Mouse (Mus musculus): ENCODE data around the gene Gm20532. TPM values are rescaled to one million over a fixed set of nuclear protein-coding genes. Genes with fewer than 3 reads are reported as not detected.
"Not testable (repeated sequence)": the region's sequence is repeated elsewhere in the genome, so short reads cannot be mapped to it uniquely, and the experiment has no call there.

Gm20532 gene
- polyA plus RNA-seq, 1 experiment from 2014 or later = not detected

DNA sequence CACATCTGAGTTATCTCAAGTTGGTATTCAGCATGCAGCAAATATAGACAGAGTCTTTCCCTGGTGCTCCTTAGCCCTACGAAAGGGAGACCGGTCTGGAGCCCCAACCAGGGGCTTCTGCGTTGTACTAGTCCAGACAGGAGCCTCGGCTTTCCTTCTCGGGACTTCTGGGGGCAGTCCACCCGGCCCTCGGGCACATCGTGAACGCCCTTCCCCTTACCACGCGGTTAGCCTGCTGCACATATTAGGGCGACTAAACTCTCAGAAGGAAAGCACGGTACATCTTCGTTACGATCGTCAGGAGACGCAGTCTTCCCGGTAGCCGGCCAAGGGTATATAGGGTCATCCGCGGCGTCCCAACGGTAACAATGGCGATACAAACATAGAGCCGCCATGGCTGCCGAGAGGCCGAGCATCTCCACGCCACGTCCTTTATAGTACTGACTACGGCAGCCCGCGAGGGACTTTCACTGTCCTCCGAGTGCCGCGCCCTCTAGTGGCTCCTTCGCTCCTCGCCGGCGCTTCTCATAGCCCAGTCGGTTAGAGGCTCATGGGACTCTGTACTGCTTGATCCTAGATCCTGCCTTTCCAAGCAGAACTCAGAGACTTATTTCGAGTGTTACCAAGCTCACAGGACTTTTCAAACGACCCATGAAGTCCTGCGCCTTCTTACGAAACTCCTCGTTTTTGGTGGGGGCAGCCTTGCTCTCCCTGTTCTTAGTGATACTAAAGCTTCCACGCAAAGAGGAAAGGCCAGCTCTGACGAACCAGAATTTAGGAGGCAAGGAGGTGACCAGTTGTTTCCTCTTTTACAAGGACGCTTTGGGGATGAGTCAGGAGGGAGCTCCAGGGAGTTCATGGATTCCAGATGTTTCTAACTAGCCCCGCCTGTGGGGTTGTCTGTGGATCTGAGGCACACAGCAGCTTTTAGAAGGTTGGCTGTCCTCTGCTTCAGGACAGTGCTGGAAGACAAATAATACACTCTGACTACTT is 53.7 kb downstream of the Gm20532 start:
- Histone ChIP-seq H3K9me3 (no peaks in the 10 kb centered on the region), H3K4me1 (replicated peaks) (peaks cover 25% of the 10 kb centered on the region), H3K9ac (peak overlapping the region; percentile 87), H3K36me3 (peaks cover 23% of the 10 kb centered on the region), H3K4me2 (replicated peaks) (peak overlapping the region; percentile 79), H3K27ac (peak overlapping the region; percentile 77), H3K27me3 (replicated peaks) (no peaks in the 10 kb centered on the region), H3K4me3 (replicated peaks) (peak overlapping the region; percentile 74)
- WGBS = 4% methylated on average over 49 of the region's 49 CpGs
- peak; percentile 77 for ATAC-seq

DNA sequence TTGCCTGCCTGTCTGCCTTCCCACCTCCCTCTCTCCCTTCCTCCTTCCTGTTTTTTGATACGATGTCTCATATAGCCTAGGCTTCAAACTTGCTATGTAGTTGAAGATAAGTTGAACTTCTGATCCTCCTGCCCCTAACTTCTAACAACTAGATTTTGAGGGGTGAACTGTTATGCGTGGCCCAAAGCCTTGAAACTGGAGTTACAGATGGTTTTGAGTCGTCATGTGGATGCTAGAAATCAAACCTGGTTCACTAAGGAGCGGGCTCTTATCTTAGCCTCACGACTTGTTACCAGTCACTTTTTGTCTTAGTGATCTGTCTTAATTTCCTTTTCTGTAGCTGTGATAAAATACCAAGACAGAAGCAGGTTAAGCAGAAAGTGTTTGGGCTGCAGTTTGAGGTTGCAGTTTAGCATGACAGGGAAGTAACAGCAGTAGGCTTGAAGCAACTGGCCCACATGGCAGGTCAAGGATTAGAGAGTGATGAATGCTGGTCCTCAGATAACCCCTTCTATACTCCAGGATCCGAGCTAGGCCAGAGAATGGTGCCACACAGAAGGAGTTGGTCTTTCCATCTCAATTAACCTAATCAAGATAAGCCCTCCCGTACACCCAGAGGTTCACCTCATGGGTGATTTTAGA is 54.7 kb downstream of the Gm20532 start:
- Histone ChIP-seq H3K4me1 (replicated peaks) (peaks cover 23% of the 10 kb centered on the region), H3K9me3 (no peaks in the 10 kb centered on the region)
- 76% methylated on average over 7 of the region's 7 CpGs for WGBS

DNA sequence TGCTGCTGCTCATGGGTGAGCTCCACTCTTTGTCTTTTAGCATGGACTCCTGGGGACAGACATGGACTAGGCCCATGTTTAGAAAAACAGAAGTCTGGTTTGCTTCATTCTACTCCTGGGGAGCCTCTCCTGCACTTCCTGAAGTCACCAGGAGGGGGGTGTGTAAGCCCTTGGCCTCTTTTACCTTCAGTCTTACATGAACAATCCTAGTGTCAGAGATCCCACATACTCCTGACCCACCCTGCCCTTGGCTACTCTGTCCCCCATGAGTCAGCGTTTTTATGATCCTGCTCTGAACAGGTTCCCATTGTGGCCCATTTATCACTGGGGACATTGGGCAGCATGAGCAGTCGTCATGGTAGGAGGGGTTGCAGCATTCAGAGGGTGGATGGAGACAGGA is 57.5 kb downstream of the Gm20532 start:
- Histone ChIP-seq H3K9ac (no peak overlapping the region), H3K27ac (no peak overlapping the region), H3K4me3 (replicated peaks) (no peak overlapping the region), H3K27me3 (replicated peaks) (no peaks in the 10 kb centered on the region), H3K4me2 (replicated peaks) (no peak overlapping the region), H3K4me1 (replicated peaks) (peaks cover 6% of the 10 kb centered on the region; the same call in 1 of the 2 replicates), H3K36me3 (no peaks in the 10 kb centered on the region), H3K9me3 (no peaks in the 10 kb centered on the region)
- no peak for ATAC-seq
- 38% methylated on average over 2 of the region's 2 CpGs for WGBS

More for the DNA sequence above, 54.7 kb downstream of the Gm20532 start:
- H3K36me3 ChIP-seq = peaks cover 13% of the 10 kb centered on the region
- no peak overlapping the region for H3K4me2 ChIP-seq (replicated peaks)
- no peak for ATAC-seq
- H3K27me3 ChIP-seq (replicated peaks) = no peaks in the 10 kb centered on the region
- H3K9ac ChIP-seq = 0 out of 2 replicates have a peak overlapping the region, but pooled peaks have one; percentile 87
- H3K27ac ChIP-seq = no peak overlapping the region
- no peak overlapping the region for H3K4me3 ChIP-seq (replicated peaks)

DNA sequence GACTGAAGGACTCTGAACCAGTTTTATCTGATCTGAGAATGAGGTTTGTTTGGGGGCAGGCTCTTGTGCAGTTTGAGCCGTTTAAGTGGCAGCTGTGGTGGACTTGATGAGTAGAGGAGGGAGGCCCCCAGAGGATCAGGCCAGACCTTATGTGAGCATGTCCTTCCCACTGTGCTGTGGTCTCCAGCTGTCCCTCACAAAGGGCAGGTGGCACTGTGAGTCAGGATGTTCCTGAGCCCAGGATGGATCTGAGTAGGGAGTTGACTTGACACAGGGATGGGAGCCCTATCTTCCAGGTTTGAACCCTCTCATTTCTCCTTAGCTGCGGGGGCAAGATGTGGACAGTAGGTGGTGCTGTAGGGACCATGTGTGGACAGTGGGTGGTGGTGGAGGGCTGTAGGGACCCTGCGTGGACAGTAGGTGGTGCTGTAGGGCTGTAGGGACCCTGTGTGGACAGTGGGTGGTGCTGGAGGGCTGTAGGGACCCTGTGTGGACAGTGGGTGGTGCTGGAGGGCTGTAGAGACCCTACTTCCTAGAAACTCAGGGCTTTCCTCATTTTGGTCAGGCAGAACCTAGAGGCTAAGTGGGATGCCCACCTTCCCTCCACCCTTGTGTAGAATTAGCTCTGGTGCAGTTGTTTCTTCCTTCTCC is 60.3 kb downstream of the Gm20532 start:
- ATAC-seq = peak; percentile 92
- WGBS = 13% methylated on average over 3 of the region's 3 CpGs

DNA sequence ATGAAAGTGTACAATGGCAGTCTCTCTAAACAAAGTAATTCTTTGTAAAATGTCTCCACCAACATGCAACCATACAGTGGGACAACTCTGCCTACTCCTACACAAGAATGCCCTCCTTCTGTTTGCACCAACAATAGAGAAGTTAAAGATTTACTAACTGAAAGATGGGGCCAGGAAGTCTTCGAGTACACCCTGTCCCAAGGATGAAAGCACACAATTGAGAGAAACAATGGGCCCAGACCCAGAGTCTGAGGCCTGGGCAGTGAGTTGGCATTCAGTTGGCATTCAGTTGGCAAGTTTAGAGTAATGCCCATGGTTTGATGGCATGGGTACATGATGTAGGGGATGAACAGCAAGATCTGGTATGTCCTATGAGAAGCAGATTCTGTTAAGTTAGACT is 68.2 kb downstream of the Gm20532 start:
- H3K9ac ChIP-seq = no peak overlapping the region
- no peaks in the 10 kb centered on the region for H3K9me3 ChIP-seq
- no peak overlapping the region for H3K4me3 ChIP-seq (replicated peaks)
- no peak overlapping the region for H3K27ac ChIP-seq
- WGBS = 38% methylated on average over 1 of the region's 1 CpGs
- H3K36me3 ChIP-seq = no peaks in the 10 kb centered on the region
- no peaks in the 10 kb centered on the region for H3K27me3 ChIP-seq (replicated peaks)
- no peak overlapping the region for H3K4me2 ChIP-seq (replicated peaks)
- no peak for ATAC-seq
- H3K4me1 ChIP-seq (replicated peaks) = no peaks in the 10 kb centered on the region

More for the DNA sequence above, 60.3 kb downstream of the Gm20532 start:
- no peaks in the 10 kb centered on the region for H3K27me3 ChIP-seq (replicated peaks)
- H3K4me1 ChIP-seq (replicated peaks) = no peaks in the 10 kb centered on the region
- H3K36me3 ChIP-seq = no peaks in the 10 kb centered on the region
- H3K9me3 ChIP-seq = no peaks in the 10 kb centered on the region
- H3K4me3 ChIP-seq (replicated peaks) = no peak overlapping the region
- H3K9ac ChIP-seq = no peak overlapping the region
- H3K4me2 ChIP-seq (replicated peaks) = no peak overlapping the region
- H3K27ac ChIP-seq = no peak overlapping the region

DNA sequence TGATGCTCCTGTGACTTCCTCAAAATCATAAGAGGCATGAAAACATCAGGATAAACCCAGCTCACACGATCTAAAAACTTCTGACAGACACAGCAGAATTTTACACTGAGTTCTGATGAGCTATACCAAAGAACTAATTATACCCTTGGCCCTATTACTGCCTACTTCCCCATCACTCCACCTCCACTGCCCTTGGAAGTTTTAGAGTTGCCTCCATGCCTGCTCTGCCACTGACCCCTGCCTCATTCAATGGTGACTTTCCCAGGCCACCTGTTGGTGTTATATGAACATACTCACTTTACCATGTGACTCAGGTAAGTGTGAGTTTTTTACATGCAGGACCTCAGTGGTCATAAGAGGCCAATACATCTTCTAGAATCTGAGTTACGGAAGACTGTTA is 71.0 kb downstream of the Gm20532 start:
- no peaks in the 10 kb centered on the region for H3K36me3 ChIP-seq
- WGBS = 81% methylated on average over 2 of the region's 2 CpGs
- ATAC-seq = no peak
- H3K27me3 ChIP-seq (replicated peaks) = no peaks in the 10 kb centered on the region
- no peak overlapping the region for H3K9ac ChIP-seq
- H3K27ac ChIP-seq = no peak overlapping the region
- H3K4me3 ChIP-seq (replicated peaks) = no peak overlapping the region
- H3K4me1 ChIP-seq (replicated peaks) = no peaks in the 10 kb centered on the region
- no peaks in the 10 kb centered on the region for H3K9me3 ChIP-seq
- H3K4me2 ChIP-seq (replicated peaks) = no peak overlapping the region

DNA sequence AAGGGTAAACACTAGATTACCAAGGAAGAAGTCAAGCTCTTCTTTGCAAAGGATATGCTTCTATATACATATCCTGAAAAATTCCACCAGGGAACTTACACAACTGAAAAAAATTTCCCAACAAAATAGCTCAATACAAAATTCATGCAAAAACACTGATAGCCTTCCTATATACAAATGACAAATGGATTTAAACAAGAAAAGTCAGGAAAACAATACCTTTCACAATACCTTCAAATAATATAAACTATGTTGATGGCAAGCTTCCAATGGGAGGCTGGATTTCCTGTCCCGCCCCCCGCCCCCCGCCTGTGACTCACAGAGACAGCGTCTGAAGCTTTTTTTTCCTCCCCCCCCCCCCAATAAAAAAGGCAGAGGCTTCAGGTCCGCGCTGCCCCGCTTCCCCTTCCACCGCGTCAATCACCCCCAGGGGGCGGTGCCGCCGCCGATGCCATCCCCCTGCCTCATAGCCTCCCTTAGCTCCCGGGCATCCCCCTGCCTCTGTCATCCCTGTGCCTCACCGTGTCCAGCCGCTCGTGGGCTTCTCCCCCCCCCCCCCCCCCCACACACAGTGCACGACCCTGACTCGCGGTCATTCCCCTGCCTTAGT is 74.8 kb downstream of the Gm20532 start:
- H3K36me3 ChIP-seq = no peaks in the 10 kb centered on the region
- no peak overlapping the region for H3K27ac ChIP-seq
- ATAC-seq = no peak
- H3K4me3 ChIP-seq (replicated peaks) = peak overlapping the region; percentile 29
- H3K27me3 ChIP-seq (replicated peaks) = no peaks in the 10 kb centered on the region
- no peaks in the 10 kb centered on the region for H3K4me1 ChIP-seq (replicated peaks)
- peak overlapping the region; percentile 13; the same call in 1 of the 2 replicates for H3K9ac ChIP-seq
- H3K4me2 ChIP-seq (replicated peaks) = peak overlapping the region; percentile 67
- no peaks in the 10 kb centered on the region for H3K9me3 ChIP-seq
- 2% methylated on average over 19 of the region's 20 CpGs for WGBS

DNA sequence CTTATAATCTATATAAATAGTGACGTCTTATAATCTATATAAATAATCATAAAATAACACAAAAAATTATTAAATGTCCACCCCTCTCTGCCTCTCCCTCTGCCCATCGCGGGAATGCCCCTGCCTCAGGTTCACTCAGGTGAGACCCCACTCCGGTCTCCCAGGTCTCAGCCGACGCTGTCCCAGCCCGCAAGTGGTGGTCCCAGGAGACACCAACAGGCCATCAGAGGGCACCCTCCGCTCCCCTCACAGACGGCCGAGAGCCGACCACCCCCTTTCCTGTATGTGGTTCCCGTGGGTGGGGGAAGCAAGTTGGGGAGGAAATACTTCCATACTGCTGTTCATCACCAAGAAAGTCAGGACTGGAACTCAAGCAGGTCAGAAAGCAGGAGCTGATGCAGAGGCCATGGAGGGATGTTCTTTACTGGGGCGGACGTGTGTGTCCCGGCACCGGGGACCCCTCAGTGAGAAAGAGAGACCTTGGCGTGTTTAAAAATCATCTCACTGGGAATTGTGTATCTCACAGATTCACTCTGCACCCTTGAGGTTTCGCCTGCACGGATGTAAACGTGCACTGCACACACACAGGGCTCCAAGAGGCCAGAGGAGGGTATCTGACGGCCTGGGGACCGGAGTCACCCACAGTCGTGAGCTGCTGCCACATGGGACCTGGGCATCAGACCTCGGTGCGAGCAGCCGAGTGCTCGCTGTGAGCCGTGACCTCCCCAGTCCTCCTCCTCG is 75.5 kb downstream of the Gm20532 start:
- H3K9me3 ChIP-seq = no peaks in the 10 kb centered on the region
- H3K36me3 ChIP-seq = no peaks in the 10 kb centered on the region
- peak overlapping the region; percentile 67 for H3K4me2 ChIP-seq (replicated peaks)
- H3K27ac ChIP-seq = no peak overlapping the region
- 43% methylated on average over 29 of the region's 29 CpGs for WGBS
- H3K4me1 ChIP-seq (replicated peaks) = no peaks in the 10 kb centered on the region
- no peaks in the 10 kb centered on the region for H3K27me3 ChIP-seq (replicated peaks)
- no peak for ATAC-seq
- H3K9ac ChIP-seq = no peak overlapping the region
- H3K4me3 ChIP-seq (replicated peaks) = peak overlapping the region; percentile 29

DNA sequence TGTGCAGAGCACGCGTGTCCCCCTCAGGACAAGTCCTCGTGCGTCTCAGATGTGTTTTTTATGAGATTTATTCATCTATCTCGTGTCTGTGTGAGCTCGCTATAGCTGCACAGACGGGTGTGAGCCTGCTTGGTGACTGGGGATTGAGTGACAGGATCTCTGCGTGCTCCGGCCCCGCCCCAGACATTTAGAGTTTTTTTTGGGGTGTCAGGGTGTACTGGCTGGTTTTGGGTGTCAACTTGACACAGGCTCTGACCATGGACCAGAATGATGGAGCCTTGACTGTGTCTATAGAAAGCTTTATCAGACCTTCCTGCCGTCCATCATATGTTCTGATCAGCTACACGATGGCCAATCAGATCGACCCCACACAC is 76.1 kb downstream of the Gm20532 start:
- no peak overlapping the region for H3K4me3 ChIP-seq (replicated peaks)
- WGBS = 79% methylated on average over 13 of the region's 13 CpGs
- no peaks in the 10 kb centered on the region for H3K36me3 ChIP-seq
- no peaks in the 10 kb centered on the region for H3K4me1 ChIP-seq (replicated peaks)
- H3K4me2 ChIP-seq (replicated peaks) = 0 out of 2 replicates have a peak overlapping the region, but pooled peaks have one; percentile 67
- no peaks in the 10 kb centered on the region for H3K9me3 ChIP-seq
- no peak overlapping the region for H3K27ac ChIP-seq
- no peaks in the 10 kb centered on the region for H3K27me3 ChIP-seq (replicated peaks)
- ATAC-seq = no peak
- H3K9ac ChIP-seq = no peak overlapping the region

DNA sequence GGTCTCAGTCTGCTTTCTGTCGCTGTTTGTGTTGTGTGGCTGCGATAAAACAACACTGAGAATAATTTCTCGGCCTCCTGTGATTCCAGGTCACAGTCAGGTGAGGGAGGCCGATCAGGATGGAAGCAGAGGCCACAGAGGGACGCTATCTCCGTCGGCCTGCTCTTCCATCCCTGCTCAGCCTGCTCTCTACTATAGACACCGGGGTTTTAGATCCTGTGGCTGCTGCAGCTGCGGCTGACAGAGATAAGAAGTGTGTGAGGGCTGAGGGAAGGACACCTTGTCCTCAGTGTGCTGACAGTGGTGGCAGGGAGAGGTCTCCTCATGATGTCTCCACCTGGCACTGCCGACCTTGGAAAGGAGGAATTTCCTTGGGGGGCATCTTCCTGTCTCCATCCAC is 76.7 kb downstream of the Gm20532 start:
- no peak overlapping the region for H3K4me2 ChIP-seq (replicated peaks)
- no peaks in the 10 kb centered on the region for H3K36me3 ChIP-seq
- H3K4me3 ChIP-seq (replicated peaks) = no peak overlapping the region
- 72% methylated on average over 10 of the region's 10 CpGs for WGBS
- H3K27ac ChIP-seq = no peak overlapping the region
- no peak for ATAC-seq
- no peaks in the 10 kb centered on the region for H3K9me3 ChIP-seq
- no peak overlapping the region for H3K9ac ChIP-seq
- no peaks in the 10 kb centered on the region for H3K27me3 ChIP-seq (replicated peaks)
- no peaks in the 10 kb centered on the region for H3K4me1 ChIP-seq (replicated peaks)

DNA sequence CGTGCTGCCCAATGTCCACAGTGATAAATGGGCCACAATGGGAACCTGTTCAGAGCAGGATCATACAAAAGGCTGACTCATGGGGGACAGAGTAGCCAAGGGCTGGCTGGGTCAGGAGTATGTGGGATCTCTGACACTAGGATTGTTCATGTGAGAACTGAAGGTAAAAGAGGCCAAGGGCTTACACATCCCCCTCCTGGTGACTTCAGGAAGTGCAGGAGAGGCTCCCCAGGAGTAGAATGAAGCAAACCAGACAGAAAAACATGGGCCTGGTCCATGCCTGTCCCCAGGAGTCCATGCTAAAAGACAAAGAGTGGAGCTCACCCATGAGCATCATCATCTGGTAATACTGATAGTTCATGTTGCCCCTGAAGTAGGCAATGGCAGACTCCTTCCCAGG is 77.1 kb downstream of the Gm20532 start:
- H3K4me3 ChIP-seq (replicated peaks); H3K4me2 ChIP-seq (replicated peaks); H3K9me3 ChIP-seq; H3K27me3 ChIP-seq (replicated peaks); H3K36me3 ChIP-seq; H3K27ac ChIP-seq; ATAC-seq; H3K9ac ChIP-seq; H3K4me1 ChIP-seq (replicated peaks): not testable (repeated sequence)
- 78% methylated on average over 1 of the region's 1 CpGs for WGBS

Data from intestine, embryonic 15.5 days (tissue).